8 mouse cellular contexts compared by ENCODE assay signal in the genomic region with DNA sequence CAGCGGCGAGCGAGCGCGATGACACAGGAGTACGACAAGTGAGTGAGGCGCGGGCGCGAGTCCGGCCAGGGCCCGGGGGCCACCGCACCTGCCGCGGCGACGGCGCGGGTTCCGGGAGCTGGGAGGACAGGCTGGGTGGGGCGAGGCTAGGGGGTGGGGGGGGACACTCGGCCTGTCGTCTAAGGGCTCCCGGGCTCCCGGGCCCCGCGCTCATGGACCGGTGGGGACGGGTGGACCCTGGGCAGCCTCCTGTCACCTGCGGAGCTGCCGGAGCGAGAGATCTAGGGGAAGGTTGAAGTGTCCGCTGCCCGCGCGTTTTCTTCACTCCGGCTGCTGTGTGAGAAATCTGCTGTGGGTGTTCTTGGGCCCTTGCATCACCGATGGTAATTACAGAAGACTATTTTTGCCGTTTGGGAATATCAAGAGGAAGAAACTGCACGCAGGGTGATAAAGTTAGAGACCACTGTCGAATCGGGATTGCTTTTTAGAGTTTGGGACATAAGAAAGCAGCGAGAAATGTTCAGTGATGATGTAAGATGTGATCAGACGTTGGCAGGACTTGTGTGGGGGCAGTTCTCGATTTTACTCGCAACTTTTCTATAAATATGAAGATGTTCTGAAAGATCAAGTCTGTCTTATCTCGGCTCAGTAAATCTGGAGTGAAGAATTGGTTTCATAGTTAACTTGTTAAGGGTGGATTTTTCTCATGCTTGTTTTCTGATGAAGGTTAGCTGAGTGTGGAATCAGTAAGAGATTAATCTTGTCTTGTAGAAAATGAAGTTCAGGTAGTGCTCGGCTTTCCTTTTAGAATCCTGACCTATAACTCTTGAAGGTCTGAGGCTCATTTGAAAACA. TPM values are rescaled to one million over a fixed set of nuclear protein-coding genes. Genes with fewer than 3 reads are reported as not detected.
DNase-seq lines count a peak whose midpoint lies in the region; ATAC-seq lines count a peak whose summit lies in the region.

No protein-coding gene starts in this region.

- ATAC-seq in neural tube, embryonic 11.5 days (ENCODE audit: insufficient read depth, low FRiP score, low TSS enrichment): peak; percentile 72
- peak; percentile 39; the same call in 1 of the 2 replicates for ATAC-seq in midbrain, embryonic 14.5 days (ENCODE audit: low FRiP score, low TSS enrichment)

- peak overlapping the region; percentile 45; the same call in 1 of the 2 replicates for H3K9ac ChIP-seq in neural tube, embryonic 11.5 days (ENCODE audit: low read length)
- H3K9ac ChIP-seq in midbrain, embryonic 14.5 days (replicated peaks; ENCODE audit: low read length): peak overlapping the region; percentile 54

- H3K9me3 ChIP-seq in neural tube, embryonic 11.5 days (ENCODE audit: control insufficient read depth, low read length): no peaks in the 10 kb centered on the region
- no peaks in the 10 kb centered on the region for H3K9me3 ChIP-seq in midbrain, embryonic 14.5 days (ENCODE audit: control insufficient read depth, low read length)

- peaks cover 19% of the 10 kb centered on the region for H3K27me3 ChIP-seq in neural tube, embryonic 11.5 days (ENCODE audit: control insufficient read depth, insufficient read depth, low read length)
- peaks cover 34% of the 10 kb centered on the region for H3K27me3 ChIP-seq in midbrain, embryonic 14.5 days (ENCODE audit: control insufficient read depth, insufficient read depth, low read length)

- H3K36me3 ChIP-seq in neural tube, embryonic 11.5 days (ENCODE audit: control insufficient read depth, insufficient read depth, low read length): no peaks in the 10 kb centered on the region
- no peaks in the 10 kb centered on the region for H3K36me3 ChIP-seq in midbrain, embryonic 14.5 days (ENCODE audit: control insufficient read depth, insufficient read depth, low read length)

- no peaks in the 10 kb centered on the region for H3K4me1 ChIP-seq in neural tube, embryonic 11.5 days (ENCODE audit: control insufficient read depth, insufficient read depth, low read length)
- no peaks in the 10 kb centered on the region for H3K4me1 ChIP-seq in midbrain, embryonic 14.5 days (ENCODE audit: control insufficient read depth, insufficient read depth, low read length)

- H3K4me3 ChIP-seq in neural tube, embryonic 11.5 days (ENCODE audit: low read depth, low read length): peak overlapping the region; percentile 65
- H3K4me3 ChIP-seq in midbrain, embryonic 14.5 days (replicated peaks; ENCODE audit: low read depth, low read length): peak overlapping the region; percentile 68

- 9% methylated on average over 37 of the region's 48 CpGs for WGBS in neural tube, embryonic 11.5 days
- 6% methylated on average over 48 of the region's 48 CpGs for WGBS in midbrain, embryonic 14.5 days

- peak; percentile 35 for DNase-seq in cerebellum, adult 9-10 months
- no peak for DNase-seq in cerebellum, postnatal 10 days
- DNase-seq in neural tube, embryonic 11.5 days (ENCODE audit: low spot score): no peak
- DNase-seq in neural tube, embryonic 10.5 days (ENCODE audit: extremely low spot score, low spot score): no peak
- peak; percentile 58 for DNase-seq in induced T-regulatory cell, adult 2 months (ENCODE audit: low read depth)
- DNase-seq in midbrain, embryonic 14.5 days: no peak
- no peak for DNase-seq in thymus, postnatal 4 days
- DNase-seq in layer of hippocampus, adult 8-10 months (ENCODE audit: low spot score in 2 of 2): no peak

- no peak overlapping the region for H3K27ac ChIP-seq in neural tube, embryonic 11.5 days (ENCODE audit: low read depth, low read length)
- no peak overlapping the region for H3K27ac ChIP-seq in midbrain, embryonic 14.5 days (replicated peaks; ENCODE audit: low read depth, low read length)

- H3K4me2 ChIP-seq in neural tube, embryonic 11.5 days (ENCODE audit: low read depth): peak overlapping the region; percentile 74
- peak overlapping the region; percentile 79 for H3K4me2 ChIP-seq in midbrain, embryonic 14.5 days (ENCODE audit: low read length)

RNA-seq across cellular contexts. Expression of gene Grhl1, which starts 0.6 kb away (rescaled TPM):
- polyA plus RNA-seq in neural tube, embryonic 11.5 days (2014; fragmentation: Nextera tagmentation; extraction: Ambion mirVana): 0.51 and 0.61 TPM in 2 replicates
- polyA plus RNA-seq in midbrain, embryonic 14.5 days (2014; fragmentation: Nextera tagmentation; extraction: Ambion mirVana): 0.36 and 0.66 TPM in 2 replicates
- 10 to 100 TPM; 21.8 to 28.0 (median 24.9) TPM for total RNA-seq in layer of hippocampus, adult 8-10 months (2022)

Comparison
In these comparisons a context has a peak if more than half of its experiments do, and no peak if none do; other contexts are left out.
1. DNase-seq: peak in cerebellum, adult 9-10 months (single experiment) and induced T-regulatory cell, adult 2 months (single experiment); none in cerebellum, postnatal 10 days (0 of 2), neural tube, embryonic 11.5 days (single experiment), neural tube, embryonic 10.5 days (single experiment), midbrain, embryonic 14.5 days (single experiment), thymus, postnatal 4 days (single experiment) and layer of hippocampus, adult 8-10 months (0 of 2).